Comparison of ENCODE assay signal across 24 mouse cellular contexts in the genomic region with DNA sequence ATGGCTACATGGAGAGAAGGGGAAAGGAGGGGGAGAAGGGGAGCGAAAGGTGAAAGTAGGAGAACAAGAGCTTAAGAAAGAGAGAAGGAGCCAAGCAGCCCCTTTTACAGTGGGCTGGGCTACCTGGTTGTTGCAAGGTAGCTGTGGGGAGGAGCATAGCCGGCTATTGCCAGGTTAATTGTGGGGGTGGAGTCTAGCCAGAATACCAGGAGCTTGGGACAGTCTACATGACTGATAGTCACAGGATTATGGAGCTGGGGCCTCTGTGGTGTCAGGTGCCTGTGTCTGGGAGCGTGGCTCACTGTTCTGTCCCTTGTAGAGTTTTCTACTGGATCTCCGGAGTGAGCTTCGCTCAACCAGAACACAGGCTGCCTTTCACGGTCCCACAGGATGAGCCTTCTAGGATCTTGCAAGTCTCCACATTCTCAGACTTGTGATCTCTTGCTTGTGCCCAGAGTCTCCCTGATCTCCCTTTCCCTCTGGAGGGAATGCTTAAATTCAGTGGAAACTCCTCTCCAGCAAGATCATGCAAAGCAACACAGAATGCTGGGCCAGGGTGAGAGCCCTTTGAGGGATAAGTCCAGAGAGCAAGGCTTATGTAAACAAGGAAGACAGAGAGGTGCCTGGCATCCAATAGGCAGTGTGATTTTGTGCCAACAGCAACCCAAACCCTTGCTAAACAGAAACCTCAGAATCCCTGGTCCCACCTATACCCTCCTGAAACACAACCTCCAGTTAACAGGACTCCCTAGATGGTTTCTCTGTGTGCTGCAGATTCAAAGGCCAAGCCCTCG. TPM values are rescaled to one million over a fixed set of nuclear protein-coding genes. Genes with fewer than 3 reads are reported as not detected.
A peak's percentile ranks its signal among the peaks of the same experiment; 100 is the strongest.
DNase-seq lines count a peak whose midpoint lies in the region; ATAC-seq lines count a peak whose summit lies in the region.
"Had no signal": no experiment of that assay in that cellular context is flagged by ENCODE, and none has a peak within 500 bp of the region (broad histone marks: within the 10 kb centered on the region; RNA-seq: fewer than 3 reads in every experiment).

No protein-coding gene starts in this region.

- no peak overlapping the region for H3K9ac ChIP-seq in hindbrain, embryonic 12.5 days
- H3K9ac ChIP-seq in kidney, embryonic 14.5 days (ENCODE audit: low read depth, low read length): 0 out of 2 replicates have a peak overlapping the region, but pooled peaks have one; percentile 5
- H3K9ac ChIP-seq in kidney, embryonic 16.5 days (replicated peaks; ENCODE audit: low read length): no peak overlapping the region
- H3K9ac ChIP-seq in intestine, embryonic 15.5 days: no peak overlapping the region
- H3K9ac ChIP-seq: embryonic facial prominence, embryonic 15.5 days; forebrain, embryonic 12.5 days; forebrain, postnatal 0 days; heart, embryonic 12.5 days; hindbrain, embryonic 15.5 days; limb, embryonic 13.5 days; liver, embryonic 14.5 days; lung, embryonic 15.5 days; neural tube, embryonic 13.5 days had no signal

- H3K4me1 ChIP-seq in hindbrain, embryonic 10.5 days (replicated peaks): peaks cover 16% of the 10 kb centered on the region
- peaks cover 10% of the 10 kb centered on the region for H3K4me1 ChIP-seq in hindbrain, embryonic 12.5 days
- H3K4me1 ChIP-seq in kidney, embryonic 14.5 days (ENCODE audit: control insufficient read depth, insufficient read depth, low read length): no peaks in the 10 kb centered on the region
- peaks cover 17% of the 10 kb centered on the region; the same call in 1 of the 2 replicates for H3K4me1 ChIP-seq in kidney, embryonic 16.5 days (ENCODE audit: insufficient read depth, low read length)
- peaks cover 13% of the 10 kb centered on the region for H3K4me1 ChIP-seq in intestine, embryonic 15.5 days (replicated peaks)

- H3K4me3 ChIP-seq in hindbrain, embryonic 10.5 days: no peak overlapping the region
- no peak overlapping the region for H3K4me3 ChIP-seq in hindbrain, embryonic 12.5 days
- H3K4me3 ChIP-seq in kidney, embryonic 14.5 days (ENCODE audit: low read length): no peak overlapping the region
- H3K4me3 ChIP-seq in kidney, embryonic 16.5 days (ENCODE audit: low read length): no peak overlapping the region
- H3K4me3 ChIP-seq in intestine, embryonic 15.5 days (replicated peaks): no peak overlapping the region
- H3K4me3 ChIP-seq: embryonic facial prominence, embryonic 15.5 days; forebrain, embryonic 12.5 days; heart, embryonic 12.5 days; hindbrain, embryonic 15.5 days; limb, embryonic 13.5 days; lung, embryonic 15.5 days; myocyte; neural tube, embryonic 13.5 days had no signal

- H3K36me3 ChIP-seq in hindbrain, embryonic 10.5 days: no peaks in the 10 kb centered on the region
- no peaks in the 10 kb centered on the region for H3K36me3 ChIP-seq in hindbrain, embryonic 12.5 days
- no peaks in the 10 kb centered on the region for H3K36me3 ChIP-seq in kidney, embryonic 14.5 days (ENCODE audit: control insufficient read depth, insufficient read depth, low read length)
- H3K36me3 ChIP-seq in kidney, embryonic 16.5 days (ENCODE audit: insufficient read depth, low read length): no peaks in the 10 kb centered on the region
- H3K36me3 ChIP-seq in intestine, embryonic 15.5 days: no peaks in the 10 kb centered on the region
- H3K36me3 ChIP-seq: embryonic facial prominence, embryonic 15.5 days; forebrain, embryonic 12.5 days; hindbrain, embryonic 15.5 days; limb, embryonic 13.5 days; lung, embryonic 15.5 days; neural tube, embryonic 13.5 days had no signal

- H3K9me3 ChIP-seq in hindbrain, embryonic 10.5 days: no peaks in the 10 kb centered on the region
- no peaks in the 10 kb centered on the region for H3K9me3 ChIP-seq in hindbrain, embryonic 12.5 days (replicated peaks)
- no peaks in the 10 kb centered on the region for H3K9me3 ChIP-seq in kidney, embryonic 14.5 days (ENCODE audit: control insufficient read depth, low read length)
- H3K9me3 ChIP-seq in kidney, embryonic 16.5 days (ENCODE audit: low read length): no peaks in the 10 kb centered on the region
- H3K9me3 ChIP-seq in intestine, embryonic 15.5 days: no peaks in the 10 kb centered on the region
- H3K9me3 ChIP-seq: embryonic facial prominence, embryonic 15.5 days; forebrain, embryonic 12.5 days; G1E; hindbrain, embryonic 15.5 days; limb, embryonic 13.5 days; lung, embryonic 15.5 days had no signal

- H3K27ac ChIP-seq in hindbrain, embryonic 10.5 days: peak overlapping the region; percentile 18; the same call in 1 of the 2 replicates
- no peak overlapping the region for H3K27ac ChIP-seq in hindbrain, embryonic 12.5 days
- no peak overlapping the region for H3K27ac ChIP-seq in kidney, embryonic 14.5 days (ENCODE audit: low read depth, low read length)
- no peak overlapping the region for H3K27ac ChIP-seq in kidney, embryonic 16.5 days (ENCODE audit: low read length)
- H3K27ac ChIP-seq in intestine, embryonic 15.5 days: no peak overlapping the region
- H3K27ac ChIP-seq: forebrain, embryonic 12.5 days; hindbrain, embryonic 15.5 days; limb, embryonic 13.5 days; liver, embryonic 14.5 days; lung, embryonic 15.5 days; neural tube, embryonic 13.5 days had no signal

- DNase-seq in hindbrain, embryonic 10.5 days (ENCODE audit: low spot score): no peak
- peak; percentile 53 for DNase-seq in large intestine, adult 2 months (ENCODE audit: low read depth, low spot score)
- DNase-seq in gastrocnemius, postnatal 4 days (ENCODE audit: low spot score in 2 of 2): no peak
- DNase-seq: adrenal gland, adult 8-10 months; cerebellum, adult 2 months; cerebellum, postnatal 14 days; forebrain, postnatal 0 days; heart, postnatal 4 days had no signal

- no peaks in the 10 kb centered on the region for H3K27me3 ChIP-seq in hindbrain, embryonic 10.5 days (ENCODE audit: insufficient read depth, poor library complexity, severe bottlenecking)
- no peaks in the 10 kb centered on the region for H3K27me3 ChIP-seq in hindbrain, embryonic 12.5 days
- no peaks in the 10 kb centered on the region for H3K27me3 ChIP-seq in kidney, embryonic 14.5 days (ENCODE audit: control insufficient read depth, insufficient read depth, low read length)
- no peaks in the 10 kb centered on the region for H3K27me3 ChIP-seq in kidney, embryonic 16.5 days (ENCODE audit: insufficient read depth, low read length)
- no peaks in the 10 kb centered on the region for H3K27me3 ChIP-seq in intestine, embryonic 15.5 days (replicated peaks)
- H3K27me3 ChIP-seq: forebrain, embryonic 12.5 days; heart, embryonic 12.5 days; hindbrain, embryonic 15.5 days; limb, embryonic 13.5 days; lung, embryonic 15.5 days; neural tube, embryonic 13.5 days had no signal

- H3K4me2 ChIP-seq in hindbrain, embryonic 12.5 days (replicated peaks): no peak overlapping the region
- no peak overlapping the region for H3K4me2 ChIP-seq in kidney, embryonic 14.5 days (replicated peaks; ENCODE audit: low read depth, low read length)
- H3K4me2 ChIP-seq in kidney, embryonic 16.5 days (replicated peaks; ENCODE audit: low read depth, low read length): no peak overlapping the region
- no peak overlapping the region for H3K4me2 ChIP-seq in intestine, embryonic 15.5 days (replicated peaks)
- H3K4me2 ChIP-seq: embryonic facial prominence, embryonic 15.5 days; forebrain, embryonic 12.5 days; heart, embryonic 12.5 days; hindbrain, embryonic 15.5 days; lung, embryonic 15.5 days; midbrain, embryonic 11.5 days; neural tube, embryonic 13.5 days had no signal

- 78% methylated on average over 7 of the region's 7 CpGs for WGBS in hindbrain, embryonic 10.5 days
- WGBS in hindbrain, embryonic 12.5 days: 82% methylated on average over 7 of the region's 7 CpGs
- WGBS in kidney, embryonic 14.5 days: 54% methylated on average over 7 of the region's 7 CpGs
- 56% methylated on average over 7 of the region's 7 CpGs for WGBS in kidney, embryonic 16.5 days
- 74% methylated on average over 7 of the region's 7 CpGs for WGBS in intestine, embryonic 15.5 days
- WGBS in large intestine, adult 2 months: 50% methylated on average over 7 of the region's 7 CpGs

- ATAC-seq in hindbrain, embryonic 12.5 days (ENCODE audit: low FRiP score): no peak
- ATAC-seq in kidney, embryonic 14.5 days (ENCODE audit: low FRiP score, low TSS enrichment): 0 out of 2 replicates have a peak, but pooled peaks have one; percentile 35
- ATAC-seq in kidney, embryonic 16.5 days (ENCODE audit: low FRiP score, low TSS enrichment): no peak
- peak; percentile 91 for ATAC-seq in intestine, embryonic 15.5 days
- ATAC-seq: forebrain, postnatal 0 days; inflammation-experienced regulatory T-cells, adult 6 months had no signal

RNA-seq across cellular contexts. Expression of gene Fam8a1, which starts 48.2 kb away (rescaled TPM):
- 6.5 and 8.1 TPM in 2 replicates for polyA plus RNA-seq in hindbrain, embryonic 10.5 days (2016; fragmentation: Nextera tagmentation; extraction: Ambion mirVana)
- 22.9 and 24.9 TPM in 2 replicates for polyA plus RNA-seq in hindbrain, embryonic 12.5 days (2016; fragmentation: Nextera tagmentation; extraction: Ambion mirVana)
- 8.7 and 13.5 TPM in 2 replicates for polyA plus RNA-seq in kidney, embryonic 14.5 days (2014; fragmentation: Nextera tagmentation; extraction: Ambion mirVana)
- polyA plus RNA-seq in kidney, embryonic 16.5 days (2015; fragmentation: Nextera tagmentation; extraction: Ambion mirVana): 7.1 and 8.1 TPM in 2 replicates
- 9.4 and 9.9 TPM in 2 replicates for polyA plus RNA-seq in intestine, embryonic 15.5 days (2015; fragmentation: Nextera tagmentation; extraction: Ambion mirVana)
- 17.5 and 26.3 TPM in 2 replicates for polyA plus RNA-seq in large intestine, adult 2 months (2012; rRNA removed)
- 10 to 100 TPM; 45.3 to 48.2 TPM for total RNA-seq in gastrocnemius, postnatal 4 days (2021)

Comparison
In these comparisons a context has a peak if more than half of its experiments do, and no peak if none do; other contexts are left out.
1. ATAC-seq: peak in kidney, embryonic 14.5 days (single experiment) and intestine, embryonic 15.5 days (single experiment); none in hindbrain, embryonic 12.5 days (single experiment) and kidney, embryonic 16.5 days (single experiment).